Mouse (Mus musculus) liver, adult 2 months (tissue): Measurements from ENCODE around the gene Xiap.

Source experiments
- CTCF ChIP-seq: fragments of 200-500 bp; IDR thresholded peaks from 2 replicates; pipeline ENCODE4 v1.5.1; 2011; ENCODE audit warnings: low read depth, low read length, control low read depth
- POLR2A ChIP-seq: fragments of 200-500 bp; IDR thresholded peaks from 2 replicates; pipeline ENCODE4 v1.6.1; 2011; ENCODE audit warnings: low read length, control low read depth; ENCODE audit not compliant: insufficient read depth; ENCODE audit errors: extremely low read depth

- TF ChIP-seq POLR2A, result no peak
- TF ChIP-seq CTCF, result peak; percentile 82
Observed at GRCm38 (mm10) chrX:42033111-42033693, 26.3 kb upstream of the Xiap start.
